Mouse (Mus musculus) thymus, adult 2 months (tissue): ENCODE measurements around the gene Polr2h.

Source experiments
- CTCF ChIP-seq: fragments of 200-500 bp; IDR thresholded peaks from 2 replicates; pipeline ENCODE4 v1.5.1; 2012; ENCODE audit warnings: mild to moderate bottlenecking, control low read depth, low read length, moderate library complexity, borderline replicate concordance; ENCODE audit not compliant: control insufficient read depth, poor library complexity, insufficient read depth; ENCODE audit errors: extremely low read depth
- POLR2A ChIP-seq: fragments of 200-500 bp; IDR thresholded peaks from 2 replicates; pipeline ENCODE4 v1.6.1; 2012; ENCODE audit warnings: mild to moderate bottlenecking, low read length, control low read depth, moderate library complexity; ENCODE audit not compliant: control insufficient read depth, poor library complexity, insufficient read depth; ENCODE audit errors: extremely low read depth

GRCm38 (mm10) chr16:20691617-20692016, 25.8 kb upstream of the Polr2h start:
- TF ChIP-seq CTCF (no peak), POLR2A (no peak)
